Mouse (Mus musculus) hindbrain, embryonic 11.5 days (tissue): ENCODE measurements around the gene Csnk1d. TPM values are rescaled to one million over a fixed set of nuclear protein-coding genes. Genes with fewer than 3 reads are reported as not detected.

Source experiments
- ATAC-seq: fragments of 200-750 bp; cut with Nextera tagmentation; 2 replicates; pipeline ENCODE4 v1.8.0; 2017; ENCODE audit warnings: mild to moderate bottlenecking, moderate TSS enrichment, moderate library complexity; ENCODE audit not compliant: low FRiP score
- DNase-seq: peaks from one replicate; pipeline ENCODE4 v3.0.0-alpha.2; 2015; ENCODE audit warnings: low spot score
- H3K27ac ChIP-seq: fragments of 300-500 bp; sonication (generic); 2 replicates; pipeline ENCODE4 v1.5.1; 2014; ENCODE audit warnings: mild to moderate bottlenecking, low read depth, low read length
- H3K27me3 ChIP-seq: fragments of 300-500 bp; sonication (generic); 2 replicates; pipeline ENCODE4 v1.6.1; 2014; ENCODE audit warnings: mild to moderate bottlenecking, low read length, moderate library complexity, mixed read lengths; ENCODE audit not compliant: control insufficient read depth, insufficient read depth
- H3K36me3 ChIP-seq: fragments of 300-500 bp; sonication (generic); 2 replicates; pipeline ENCODE4 v1.6.1; 2014; ENCODE audit warnings: mild to moderate bottlenecking, low read length, moderate library complexity, mixed read lengths; ENCODE audit not compliant: control insufficient read depth, insufficient read depth
- H3K4me1 ChIP-seq: fragments of 300-500 bp; sonication (generic); replicated peaks from 2 replicates; pipeline ENCODE4 v1.6.1; 2014; ENCODE audit warnings: low read length, mixed read lengths; ENCODE audit not compliant: control insufficient read depth, insufficient read depth
- H3K4me2 ChIP-seq: fragments of 300-500 bp; sonication (generic); replicated peaks from 2 replicates; pipeline ENCODE4 v1.6.1; 2014; ENCODE audit warnings: mild to moderate bottlenecking, low read depth, low read length
- H3K4me3 ChIP-seq: fragments of 300-500 bp; sonication (generic); 2 replicates; pipeline ENCODE4 v1.5.1; 2014; ENCODE audit warnings: low read depth, low read length
- H3K9ac ChIP-seq: fragments of 300-500 bp; sonication (generic); 2 replicates; pipeline ENCODE4 v1.6.1; 2014; ENCODE audit warnings: low read depth, low read length
- H3K9me3 ChIP-seq: fragments of 300-500 bp; sonication (generic); 2 replicates; pipeline ENCODE4 v1.6.1; 2016; ENCODE audit warnings: low read length; ENCODE audit not compliant: control insufficient read depth
- WGBS: fragments of 180-500 bp; shearing (Covaris S2); extraction: QIAGEN DNeasy Blood & Tissue Kit; methylation state at CpG from one replicate; pipeline ENCODE4 v1.1.7; 2014; 5-methylcytosine and 5-hydroxymethylcytosine counted together
- polyA plus RNA-seq: library from polyadenylated mRNA; unstranded; fragments of >200 nt; fragmentation: Nextera tagmentation; extraction: Ambion mirVana; gene quantifications from 2 replicates; pipeline ENCODE4 v1.2.1, GENCODE M21; 2014

Csnk1d gene
- polyA plus RNA-seq, 1 experiment from 2014 or later, result 58.4 TPM

- Histone ChIP-seq H3K4me3 (no peak overlapping the region), H3K4me2 (no peak overlapping the region), H3K4me1 (no peaks in the 10 kb centered on the region), H3K9ac (no peak overlapping the region), H3K27me3 (no peaks in the 10 kb centered on the region), H3K36me3 (no peaks in the 10 kb centered on the region), H3K9me3 (no peaks in the 10 kb centered on the region), H3K27ac (no peak overlapping the region)
- peak; percentile 12 for DNase-seq
- no peak for ATAC-seq
- WGBS, result 61% methylated on average over 19 of the region's 19 CpGs
Observed at GRCm38 (mm10) chr11:121014896-121015300, 23.8 kb upstream of the Csnk1d start.

GRCm38 (mm10) chr11:121013656-121014055 is 22.5 kb upstream of the Csnk1d start:
- WGBS, result 91% methylated on average over 7 of the region's 7 CpGs
- ATAC-seq, result no peak
- no peak for DNase-seq
- no peak overlapping the region for H3K4me3 ChIP-seq
- H3K4me1 ChIP-seq, result no peaks in the 10 kb centered on the region
- H3K9ac ChIP-seq, result no peak overlapping the region
- no peaks in the 10 kb centered on the region for H3K36me3 ChIP-seq
- H3K4me2 ChIP-seq, result no peak overlapping the region
- no peaks in the 10 kb centered on the region for H3K9me3 ChIP-seq
- H3K27me3 ChIP-seq, result no peaks in the 10 kb centered on the region
- H3K27ac ChIP-seq, result no peak overlapping the region

- Histone ChIP-seq H3K9ac (no peak overlapping the region), H3K9me3 (no peaks in the 10 kb centered on the region), H3K36me3 (no peaks in the 10 kb centered on the region), H3K4me1 (no peaks in the 10 kb centered on the region), H3K27me3 (no peaks in the 10 kb centered on the region), H3K4me2 (no peak overlapping the region), H3K27ac (no peak overlapping the region), H3K4me3 (no peak overlapping the region)
- no peak for DNase-seq
- WGBS, result 84% methylated on average over 3 of the region's 3 CpGs
- no peak for ATAC-seq
Observed at GRCm38 (mm10) chr11:121010044-121010755, 19.1 kb upstream of the Csnk1d start.

GRCm38 (mm10) chr11:121006184-121006583 is 15.1 kb upstream of the Csnk1d start:
- DNase-seq, result no peak
- H3K4me3 ChIP-seq, result no peak overlapping the region
- no peaks in the 10 kb centered on the region for H3K9me3 ChIP-seq
- H3K27me3 ChIP-seq, result no peaks in the 10 kb centered on the region
- H3K4me1 ChIP-seq, result no peaks in the 10 kb centered on the region
- no peak overlapping the region for H3K9ac ChIP-seq
- 83% methylated on average over 6 of the region's 6 CpGs for WGBS
- no peak overlapping the region for H3K27ac ChIP-seq
- H3K36me3 ChIP-seq, result no peaks in the 10 kb centered on the region
- no peak overlapping the region for H3K4me2 ChIP-seq
- ATAC-seq, result no peak

GRCm38 (mm10) chr11:121004281-121004680 is 13.2 kb upstream of the Csnk1d start:
- Histone ChIP-seq H3K27ac (no peak overlapping the region), H3K9ac (no peak overlapping the region), H3K4me2 (no peak overlapping the region), H3K27me3 (no peaks in the 10 kb centered on the region), H3K4me1 (no peaks in the 10 kb centered on the region), H3K4me3 (no peak overlapping the region), H3K9me3 (no peaks in the 10 kb centered on the region), H3K36me3 (no peaks in the 10 kb centered on the region)
- no peak for DNase-seq
- WGBS, result 72% methylated on average over 5 of the region's 5 CpGs
- no peak for ATAC-seq

- no peak overlapping the region for H3K4me3 ChIP-seq
- 71% methylated on average over 4 of the region's 4 CpGs for WGBS
Observed at GRCm38 (mm10) chr11:121001966-121002365, 10.8 kb upstream of the Csnk1d start.

GRCm38 (mm10) chr11:120994741-120995140 is 3.6 kb upstream of the Csnk1d start:
- Histone ChIP-seq H3K4me3 (no peak overlapping the region), H3K27ac (no peak overlapping the region), H3K4me1 (no peaks in the 10 kb centered on the region; the same call in none of the 2 replicates), H3K36me3 (no peaks in the 10 kb centered on the region), H3K4me2 (no peak overlapping the region), H3K9me3 (no peaks in the 10 kb centered on the region), H3K9ac (no peak overlapping the region), H3K27me3 (no peaks in the 10 kb centered on the region)
- DNase-seq, result no peak
- 80% methylated on average over 6 of the region's 6 CpGs for WGBS
- ATAC-seq, result no peak

More at GRCm38 (mm10) chr11:121001966-121002365, 10.8 kb upstream of the Csnk1d start:
- no peaks in the 10 kb centered on the region for H3K36me3 ChIP-seq
- H3K4me1 ChIP-seq, result no peaks in the 10 kb centered on the region
- H3K4me2 ChIP-seq, result no peak overlapping the region
- H3K27me3 ChIP-seq, result no peaks in the 10 kb centered on the region
- H3K9me3 ChIP-seq, result no peaks in the 10 kb centered on the region
- H3K9ac ChIP-seq, result no peak overlapping the region
- H3K27ac ChIP-seq, result no peak overlapping the region
- DNase-seq, result no peak
- ATAC-seq, result no peak

- Histone ChIP-seq H3K9ac (no peak overlapping the region), H3K36me3 (no peaks in the 10 kb centered on the region), H3K4me1 (peaks cover 4% of the 10 kb centered on the region), H3K4me3 (no peak overlapping the region), H3K27me3 (no peaks in the 10 kb centered on the region), H3K27ac (no peak overlapping the region), H3K4me2 (no peak overlapping the region), H3K9me3 (no peaks in the 10 kb centered on the region)
- DNase-seq, result no peak
- no peak for ATAC-seq
- WGBS, result 93% methylated on average over 5 of the region's 5 CpGs
Observed at GRCm38 (mm10) chr11:120993586-120993985, 2.5 kb upstream of the Csnk1d start.

GRCm38 (mm10) chr11:120993080-120993479 is 1.9 kb upstream of the Csnk1d start:
- Histone ChIP-seq H3K9ac (no peak overlapping the region), H3K4me3 (no peak overlapping the region), H3K4me1 (peaks cover 4% of the 10 kb centered on the region), H3K36me3 (no peaks in the 10 kb centered on the region), H3K4me2 (no peak overlapping the region), H3K27me3 (no peaks in the 10 kb centered on the region), H3K27ac (no peak overlapping the region), H3K9me3 (no peaks in the 10 kb centered on the region)
- DNase-seq, result no peak
- ATAC-seq, result no peak
- WGBS, result 95% methylated on average over 3 of the region's 3 CpGs
